15 mouse cellular contexts compared by ENCODE assay signal in the genomic region with DNA sequence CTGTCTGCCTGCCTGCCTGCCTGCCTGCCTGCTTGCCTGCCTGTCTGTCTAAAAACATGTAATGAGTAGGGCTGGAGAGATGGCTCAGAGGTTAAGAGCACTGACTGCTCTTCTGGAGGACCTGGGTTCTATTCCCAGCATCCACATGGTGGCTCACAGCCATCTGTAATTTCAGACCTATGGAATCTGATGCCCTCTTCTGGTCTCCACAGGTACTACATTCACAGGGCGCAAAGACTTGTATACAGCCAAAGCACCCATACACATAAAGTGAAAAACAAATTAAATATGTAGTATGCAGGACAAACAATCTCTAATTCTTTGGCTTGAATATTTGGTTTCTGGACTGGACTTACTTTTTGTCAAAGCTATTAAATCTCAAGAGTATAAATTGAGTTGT. TPM values are rescaled to one million over a fixed set of nuclear protein-coding genes. Genes with fewer than 3 reads are reported as not detected.
DNase-seq lines count a peak whose midpoint lies in the region; ATAC-seq and TF ChIP-seq lines count a peak whose summit lies in the region.
"Had no signal": no experiment of that assay in that cellular context is flagged by ENCODE, and none has a peak within 500 bp of the region (broad histone marks: within the 10 kb centered on the region; RNA-seq: fewer than 3 reads in every experiment).

No protein-coding gene starts in this region.

- ATAC-seq in liver, embryonic 14.5 days (ENCODE audit: insufficient read depth), result no peak
- no peak for ATAC-seq in liver, embryonic 11.5 days (replicated peaks; ENCODE audit: low FRiP score)
- ATAC-seq: forebrain, embryonic 16.5 days; midbrain, embryonic 16.5 days had no signal

- TF ChIP-seq EP300 in liver, embryonic 14.5 days (IDR thresholded peaks at IDR 0.05; ENCODE audit: low read depth), result no peak

- TF ChIP-seq CTCF in liver, embryonic 14.5 days (IDR thresholded peaks at IDR 0.05; ENCODE audit: low read depth), result peak; percentile 53

- H3K4me2 ChIP-seq in liver, embryonic 14.5 days (ENCODE audit: low read depth), result no peak overlapping the region
- H3K4me2 ChIP-seq in liver, embryonic 11.5 days, result no peak overlapping the region
- H3K4me2 ChIP-seq: hindbrain, embryonic 14.5 days; neural tube, embryonic 13.5 days had no signal

- H3K9ac ChIP-seq in liver, embryonic 14.5 days (replicated peaks), result no peak overlapping the region
- no peak overlapping the region for H3K9ac ChIP-seq in liver, embryonic 11.5 days (ENCODE audit: low read depth, low read length)
- H3K9ac ChIP-seq: hindbrain, embryonic 14.5 days; neural tube, embryonic 13.5 days had no signal

- no peak overlapping the region for H3K27ac ChIP-seq in liver, embryonic 14.5 days
- no peak overlapping the region for H3K27ac ChIP-seq in liver, embryonic 11.5 days (ENCODE audit: low read depth, low read length)
- H3K27ac ChIP-seq: hindbrain, embryonic 14.5 days; neural tube, embryonic 13.5 days had no signal

- H3K4me1 ChIP-seq in liver, embryonic 14.5 days (replicated peaks; ENCODE audit: control insufficient read depth in 2 of 2, insufficient read depth in 2 of 2, low read length in 1 of 2), result peaks cover 6 to 37% of the 10 kb centered on the region in 2 experiments; a peak in 3 of 4 replicates
- peaks cover 42% of the 10 kb centered on the region for H3K4me1 ChIP-seq in liver, embryonic 11.5 days (replicated peaks; ENCODE audit: control insufficient read depth, insufficient read depth, low read length)

- H3K27me3 ChIP-seq in liver, embryonic 14.5 days (ENCODE audit: control insufficient read depth, insufficient read depth, low read length), result no peaks in the 10 kb centered on the region
- no peaks in the 10 kb centered on the region for H3K27me3 ChIP-seq in liver, embryonic 11.5 days (replicated peaks; ENCODE audit: control insufficient read depth, insufficient read depth, low read length)
- H3K27me3 ChIP-seq: neural tube, embryonic 13.5 days had no signal

- DNase-seq in heart, adult 11 months, result peak; percentile 70
- no peak for DNase-seq in heart, postnatal 25 days (ENCODE audit: low spot score)
- no peak for DNase-seq in liver, embryonic 14.5 days (ENCODE audit: low read depth in 3 of 3, low spot score in 3 of 3)
- DNase-seq in liver, embryonic 11.5 days (ENCODE audit: low spot score), result no peak
- peak; percentile 24 for DNase-seq in CD4-positive helper T cell, adult 2 months (ENCODE audit: low read depth, low spot score)
- DNase-seq in ZHBTc4 (ENCODE audit: low read depth, low spot score), result peak; percentile 57
- DNase-seq in embryo, embryonic 10.5 days (ENCODE audit: low spot score), result no peak
- DNase-seq in layer of hippocampus, postnatal 14 days (ENCODE audit: low spot score in 2 of 2), result no peak
- DNase-seq: cerebellum, adult 11-12 months; gastrocnemius, postnatal 14 days; retina, postnatal 1 day had no signal

- H3K9me3 ChIP-seq in liver, embryonic 14.5 days (ENCODE audit: control insufficient read depth, low read length), result no peaks in the 10 kb centered on the region
- no peaks in the 10 kb centered on the region for H3K9me3 ChIP-seq in liver, embryonic 11.5 days (ENCODE audit: control insufficient read depth, low read length)
- H3K9me3 ChIP-seq: neural tube, embryonic 13.5 days had no signal

- 85% methylated on average over 1 of the region's 1 CpGs for WGBS in liver, embryonic 14.5 days (ENCODE audit: insufficient replicate concordance)
- 95% methylated on average over 1 of the region's 1 CpGs for WGBS in liver, embryonic 11.5 days

- H3K36me3 ChIP-seq in liver, embryonic 14.5 days (replicated peaks; ENCODE audit: control insufficient read depth, insufficient read depth, low read depth), result no peaks in the 10 kb centered on the region
- no peaks in the 10 kb centered on the region for H3K36me3 ChIP-seq in liver, embryonic 11.5 days (ENCODE audit: control insufficient read depth, insufficient read depth, low read length)
- H3K36me3 ChIP-seq: neural tube, embryonic 13.5 days had no signal

- intact Hi-C loops in heart, postnatal 25 days (cut with DNase I), result no loop called here

- H3K4me3 ChIP-seq in liver, embryonic 14.5 days (ENCODE audit: insufficient read depth in 1 of 2, low read depth in 2 of 2, low read length in 2 of 2), result no peak overlapping the region
- no peak overlapping the region for H3K4me3 ChIP-seq in liver, embryonic 11.5 days (ENCODE audit: low read depth, low read length)
- H3K4me3 ChIP-seq: neural tube, embryonic 13.5 days had no signal

RNA-seq across cellular contexts. Expression of a gene that starts 46.7 kb away (rescaled TPM):
- total RNA-seq in heart, postnatal 25 days (2021), result 10 to 100 TPM; 23.9 to 26.5 TPM
- polyA plus RNA-seq in liver, embryonic 14.5 days (2012; rRNA removed), result 2.0 and 2.4 TPM in 2 replicates
- 1.4 and 1.6 TPM in 2 replicates for polyA plus RNA-seq in liver, embryonic 14.5 days (2014; fragmentation: Nextera tagmentation; extraction: Ambion mirVana)
- polyA plus RNA-seq in liver, embryonic 11.5 days (2014; fragmentation: Nextera tagmentation; extraction: Ambion mirVana), result 4.7 and 6.7 TPM in 2 replicates
- total RNA-seq in layer of hippocampus, postnatal 14 days (2021), result 10 to 100 TPM; 25.6 to 27.4 TPM

Comparison
In these comparisons a context has a peak if more than half of its experiments do, and no peak if none do; other contexts are left out.
1. DNase-seq: peak in heart, adult 11 months (single experiment), CD4-positive helper T cell, adult 2 months (single experiment) and ZHBTc4 (single experiment); none in heart, postnatal 25 days (single experiment), liver, embryonic 14.5 days (0 of 3), liver, embryonic 11.5 days (single experiment), embryo, embryonic 10.5 days (single experiment) and layer of hippocampus, postnatal 14 days (0 of 2).